Mouse (Mus musculus): ENCODE results near the gene Plk4. TPM values are rescaled to one million over a fixed set of nuclear protein-coding genes. Genes with fewer than 3 reads are reported as not detected.

The Plk4 gene
- total RNA-seq, 2 experiments from 2014 or later, result 3.1 to 4.5 TPM

Other genes starting within 250 kb of the Plk4 start
- not detected for gene Slc25a31, start 91.2 kb upstream of the Plk4 start, total RNA-seq (2021)
- 100 to 1,000 TPM; 123 to 124 TPM for gene Hspa4l, start 55.5 kb upstream of the Plk4 start, total RNA-seq (2021)
- gene Mfsd8, start 46.9 kb downstream of the Plk4 start, total RNA-seq (2021), result 10 to 100 TPM; 18.3 to 19.5 TPM
- gene Abhd18, start 47.0 kb downstream of the Plk4 start, total RNA-seq (2021), result 10 to 100 TPM; 11.3 to 14.8 TPM
- under 1 TPM in 1 of 2 experiments, not detected in 1; 0.15 TPM for gene 1700034I23Rik, start 102.5 kb downstream of the Plk4 start, total RNA-seq (2021)
- 10 to 100 TPM; 21.6 to 21.9 TPM for gene Larp1b, start 149.8 kb downstream of the Plk4 start, total RNA-seq (2021)

All from left cerebral cortex, postnatal 14 days (tissue).